Mouse (Mus musculus) large intestine, adult 2 months (tissue): ENCODE measurements around the gene Kcnh4. TPM values are rescaled to one million over a fixed set of nuclear protein-coding genes. Genes with fewer than 3 reads are reported as not detected.

Experiments
- DNase-seq: peaks from one replicate; pipeline ENCODE4 v3.0.0-alpha.2; 2012; ENCODE audit warnings: low read depth, low spot score
- WGBS: fragments of 180-500 bp; shearing (Covaris S2); methylation state at CpG from one replicate; pipeline ENCODE4 v1.1.7; 2018; 5-methylcytosine and 5-hydroxymethylcytosine counted together
- polyA plus RNA-seq: library from polyadenylated mRNA; depleted of rRNA; stranded (reverse); fragments of >200 nt; gene quantifications from 2 replicates; pipeline ENCODE4 v1.2.3, GENCODE M21; 2012; rRNA removed

Gene Kcnh4
- polyA plus RNA-seq, 1 experiment: 0.06 TPM

GRCm38 (mm10) chr11:100690389-100690788 lies 69.4 kb downstream of the Kcnh4 start:
- 48% methylated on average over 7 of the region's 7 CpGs for WGBS
- DNase-seq: no peak

Other genes starting within 250 kb of the Kcnh4 start
- gene Acly, start 231.9 kb downstream of the Kcnh4 start, polyA plus RNA-seq: 43.0 and 70.5 TPM in 2 replicates
- gene Ttc25, start 214.3 kb downstream of the Kcnh4 start, polyA plus RNA-seq: 0.12 TPM in 1 of 2 replicates, not detected in the other
- gene Cnp, start 185.0 kb downstream of the Kcnh4 start, polyA plus RNA-seq: 32.5 and 32.8 TPM in 2 replicates
- gene Nkiras2, start 140.7 kb downstream of the Kcnh4 start, polyA plus RNA-seq: 88.6 and 112 TPM in 2 replicates
- gene Dnajc7, start 139.8 kb downstream of the Kcnh4 start, polyA plus RNA-seq: 53.6 and 60.9 TPM in 2 replicates
- gene Zfp385c, start 67.5 kb downstream of the Kcnh4 start, polyA plus RNA-seq: 0.14 and 0.59 TPM in 2 replicates
- 6.2 and 11.5 TPM in 2 replicates for gene Dhx58, start 55.7 kb downstream of the Kcnh4 start, polyA plus RNA-seq
- gene Kat2a, start 47.5 kb downstream of the Kcnh4 start, polyA plus RNA-seq: 23.5 and 26.7 TPM in 2 replicates
- not detected in 2 replicates for gene Hspb9, start 46.1 kb downstream of the Kcnh4 start, polyA plus RNA-seq
- 255 and 309 TPM in 2 replicates for gene Rab5c, start 21.7 kb downstream of the Kcnh4 start, polyA plus RNA-seq
- gene Hcrt, start 3.0 kb upstream of the Kcnh4 start, polyA plus RNA-seq: not detected in 2 replicates
- gene Ghdc, start 11.0 kb upstream of the Kcnh4 start, polyA plus RNA-seq: 8.5 and 9.8 TPM in 2 replicates
- 9.5 and 14.2 TPM in 2 replicates for gene Stat5b, start 90.8 kb upstream of the Kcnh4 start, polyA plus RNA-seq
- 6.4 and 8.3 TPM in 2 replicates for gene Stat5a, start 99.4 kb upstream of the Kcnh4 start, polyA plus RNA-seq
- 102 and 120 TPM in 2 replicates for gene Stat3, start 179.6 kb upstream of the Kcnh4 start, polyA plus RNA-seq
- 33.4 and 36.4 TPM in 2 replicates for gene Cavin1, start 210.9 kb upstream of the Kcnh4 start, polyA plus RNA-seq
- 48.4 and 73.0 TPM in 2 replicates for gene Atp6v0a1, start 249.5 kb upstream of the Kcnh4 start, polyA plus RNA-seq